Mouse (Mus musculus): ENCODE data around the gene Nt5dc3. TPM values are rescaled to one million over a fixed set of nuclear protein-coding genes. Genes with fewer than 3 reads are reported as not detected.
A peak's percentile ranks its signal among the peaks of the same experiment; 100 is the strongest.

Gene Nt5dc3
- polyA plus RNA-seq, 1 experiment = 8.8 TPM

GRCm38 (mm10) chr10:86763672-86764071 lies 15.1 kb upstream of the Nt5dc3 start, which contains the start of gene Gm49358:
Gene Gm49358, plus strand, starts transcription at chr10:86763972.
- no peak within 1 kb of the TSS for H3K9ac ChIP-seq (ENCODE audit: low read depth, poor library complexity, severe bottlenecking)
- H3K27ac ChIP-seq (ENCODE audit: insufficient read depth, low read length) = no peak within 1 kb of the TSS

GRCm38 (mm10) chr10:86765344-86765966 lies 13.3 kb upstream of the Nt5dc3 start:
- H3K36me3 ChIP-seq (ENCODE audit: control insufficient read depth, insufficient read depth, low read length, poor library complexity, severe bottlenecking) = no peaks in the 10 kb centered on the region
- TF ChIP-seq CTCF (IDR thresholded peaks at IDR 0.05; ENCODE audit: low read depth, low read length) (no peak), EP300 (IDR thresholded peaks at IDR 0.05; ENCODE audit: insufficient read depth, low read depth, low read length) (no peak), POLR2A (IDR thresholded peaks at IDR 0.05; ENCODE audit: insufficient read depth, low read length) (no peak)
- H3K9ac ChIP-seq (ENCODE audit: low read depth, poor library complexity, severe bottlenecking) = no peak overlapping the region
- H3K9me3 ChIP-seq (replicated peaks; ENCODE audit: control insufficient read depth, insufficient read depth, low read length, poor library complexity, severe bottlenecking) = no peaks in the 10 kb centered on the region
- H3K4me3 ChIP-seq (ENCODE audit: low read depth, low read length) = no peak overlapping the region
- H3K4me1 ChIP-seq (ENCODE audit: control insufficient read depth, insufficient read depth, low read length) = peaks cover 4% of the 10 kb centered on the region
- no peaks in the 10 kb centered on the region for H3K27me3 ChIP-seq (ENCODE audit: control insufficient read depth, insufficient read depth, low read length, poor library complexity, severe bottlenecking)
- H3K27ac ChIP-seq (ENCODE audit: insufficient read depth, low read length) = no peak overlapping the region

More at GRCm38 (mm10) chr10:86763672-86764071, 15.1 kb upstream of the Nt5dc3 start, which contains the start of gene Gm49358:
- Histone ChIP-seq H3K36me3 (ENCODE audit: control insufficient read depth, insufficient read depth, low read length, poor library complexity, severe bottlenecking) (no peaks in the 10 kb centered on the region), H3K4me3 (ENCODE audit: low read depth, low read length) (no peak within 1 kb of the TSS), H3K4me1 (ENCODE audit: control insufficient read depth, insufficient read depth, low read length) (peaks cover 2% of the 10 kb centered on the region), H3K9me3 (replicated peaks; ENCODE audit: control insufficient read depth, insufficient read depth, low read length, poor library complexity, severe bottlenecking) (no peaks in the 10 kb centered on the region), H3K27me3 (ENCODE audit: control insufficient read depth, insufficient read depth, low read length, poor library complexity, severe bottlenecking) (no peaks in the 10 kb centered on the region)
- TF ChIP-seq CTCF (IDR thresholded peaks at IDR 0.05; ENCODE audit: low read depth, low read length) (no peak), POLR2A (IDR thresholded peaks at IDR 0.05; ENCODE audit: insufficient read depth, low read length) (no peak), EP300 (IDR thresholded peaks at IDR 0.05; ENCODE audit: insufficient read depth, low read depth, low read length) (no peak)

GRCm38 (mm10) chr10:86769216-86769615 lies 9.6 kb upstream of the Nt5dc3 start:
- TF ChIP-seq CTCF (IDR thresholded peaks at IDR 0.05; ENCODE audit: low read depth, low read length) (no peak), EP300 (IDR thresholded peaks at IDR 0.05; ENCODE audit: insufficient read depth, low read depth, low read length) (no peak), POLR2A (IDR thresholded peaks at IDR 0.05; ENCODE audit: insufficient read depth, low read length) (no peak)
- H3K9me3 ChIP-seq (replicated peaks; ENCODE audit: control insufficient read depth, insufficient read depth, low read length, poor library complexity, severe bottlenecking) = no peaks in the 10 kb centered on the region
- no peak overlapping the region for H3K27ac ChIP-seq (ENCODE audit: insufficient read depth, low read length)
- no peak overlapping the region for H3K9ac ChIP-seq (ENCODE audit: low read depth, poor library complexity, severe bottlenecking)
- peaks cover 2% of the 10 kb centered on the region for H3K4me1 ChIP-seq (ENCODE audit: control insufficient read depth, insufficient read depth, low read length)
- no peaks in the 10 kb centered on the region for H3K27me3 ChIP-seq (ENCODE audit: control insufficient read depth, insufficient read depth, low read length, poor library complexity, severe bottlenecking)
- no peaks in the 10 kb centered on the region for H3K36me3 ChIP-seq (ENCODE audit: control insufficient read depth, insufficient read depth, low read length, poor library complexity, severe bottlenecking)
- no peak overlapping the region for H3K4me3 ChIP-seq (ENCODE audit: low read depth, low read length)

GRCm38 (mm10) chr10:86769797-86770196 lies 9.0 kb upstream of the Nt5dc3 start:
- no peaks in the 10 kb centered on the region for H3K36me3 ChIP-seq (ENCODE audit: control insufficient read depth, insufficient read depth, low read length, poor library complexity, severe bottlenecking)
- no peak overlapping the region for H3K4me3 ChIP-seq (ENCODE audit: low read depth, low read length)
- H3K4me1 ChIP-seq (ENCODE audit: control insufficient read depth, insufficient read depth, low read length) = peaks cover 2% of the 10 kb centered on the region
- H3K9ac ChIP-seq (ENCODE audit: low read depth, poor library complexity, severe bottlenecking) = no peak overlapping the region
- 0 out of 2 replicates have a peak overlapping the region, but pooled peaks have one; percentile 31 for H3K27ac ChIP-seq (ENCODE audit: insufficient read depth, low read length)
- no peak for TF ChIP-seq CTCF (IDR thresholded peaks at IDR 0.05; ENCODE audit: low read depth, low read length)
- 0 out of 2 replicates have a peak, but pooled peaks have one; percentile 61 for TF ChIP-seq EP300 (IDR thresholded peaks at IDR 0.05; ENCODE audit: insufficient read depth, low read depth, low read length)
- TF ChIP-seq POLR2A (IDR thresholded peaks at IDR 0.05; ENCODE audit: insufficient read depth, low read length) = no peak
- no peaks in the 10 kb centered on the region for H3K9me3 ChIP-seq (replicated peaks; ENCODE audit: control insufficient read depth, insufficient read depth, low read length, poor library complexity, severe bottlenecking)
- no peaks in the 10 kb centered on the region for H3K27me3 ChIP-seq (ENCODE audit: control insufficient read depth, insufficient read depth, low read length, poor library complexity, severe bottlenecking)

GRCm38 (mm10) chr10:86771701-86772100 lies 7.1 kb upstream of the Nt5dc3 start:
- Histone ChIP-seq H3K4me1 (ENCODE audit: control insufficient read depth, insufficient read depth, low read length) (peaks cover 2% of the 10 kb centered on the region), H3K27ac (ENCODE audit: insufficient read depth, low read length) (no peak overlapping the region), H3K4me3 (ENCODE audit: low read depth, low read length) (no peak overlapping the region), H3K9me3 (replicated peaks; ENCODE audit: control insufficient read depth, insufficient read depth, low read length, poor library complexity, severe bottlenecking) (no peaks in the 10 kb centered on the region), H3K36me3 (ENCODE audit: control insufficient read depth, insufficient read depth, low read length, poor library complexity, severe bottlenecking) (no peaks in the 10 kb centered on the region), H3K9ac (ENCODE audit: low read depth, poor library complexity, severe bottlenecking) (no peak overlapping the region), H3K27me3 (ENCODE audit: control insufficient read depth, insufficient read depth, low read length, poor library complexity, severe bottlenecking) (no peaks in the 10 kb centered on the region)
- TF ChIP-seq POLR2A (IDR thresholded peaks at IDR 0.05; ENCODE audit: insufficient read depth, low read length) (no peak), EP300 (IDR thresholded peaks at IDR 0.05; ENCODE audit: insufficient read depth, low read depth, low read length) (0 out of 2 replicates have a peak, but pooled peaks have one; percentile 31)

- H3K27me3 ChIP-seq (ENCODE audit: control insufficient read depth, insufficient read depth, low read length, poor library complexity, severe bottlenecking) = no peaks in the 10 kb centered on the region
- TF ChIP-seq CTCF (IDR thresholded peaks at IDR 0.05; ENCODE audit: low read depth, low read length) = no peak
- H3K9ac ChIP-seq (ENCODE audit: low read depth, poor library complexity, severe bottlenecking) = no peak overlapping the region
- no peaks in the 10 kb centered on the region for H3K36me3 ChIP-seq (ENCODE audit: control insufficient read depth, insufficient read depth, low read length, poor library complexity, severe bottlenecking)
- H3K4me3 ChIP-seq (ENCODE audit: low read depth, low read length) = no peak overlapping the region
- H3K9me3 ChIP-seq (replicated peaks; ENCODE audit: control insufficient read depth, insufficient read depth, low read length, poor library complexity, severe bottlenecking) = no peaks in the 10 kb centered on the region
- peaks cover 2% of the 10 kb centered on the region for H3K4me1 ChIP-seq (ENCODE audit: control insufficient read depth, insufficient read depth, low read length)
- no peak overlapping the region for H3K27ac ChIP-seq (ENCODE audit: insufficient read depth, low read length)
These were observed 6.6 kb upstream of the Nt5dc3 start for GRCm38 (mm10) chr10:86772231-86772631.
